Mouse (Mus musculus): ENCODE results near the gene Dnmt3c.
"Not testable (repeated sequence)": the region's sequence is repeated elsewhere in the genome, so short reads cannot be mapped to it uniquely, and the experiment has no call there.

Gene Dnmt3c

GRCm38 (mm10) chr2:153696352-153696751 lies at the start of gene Dnmt3c:
Gene Dnmt3c (plus strand): TSS chr2:153696652.
- no peak for DNase-seq

- DNase-seq, result no peak
Observed at GRCm38 (mm10) chr2:153648773-153649297, 47.6 kb upstream of the Dnmt3c start.

DNA sequence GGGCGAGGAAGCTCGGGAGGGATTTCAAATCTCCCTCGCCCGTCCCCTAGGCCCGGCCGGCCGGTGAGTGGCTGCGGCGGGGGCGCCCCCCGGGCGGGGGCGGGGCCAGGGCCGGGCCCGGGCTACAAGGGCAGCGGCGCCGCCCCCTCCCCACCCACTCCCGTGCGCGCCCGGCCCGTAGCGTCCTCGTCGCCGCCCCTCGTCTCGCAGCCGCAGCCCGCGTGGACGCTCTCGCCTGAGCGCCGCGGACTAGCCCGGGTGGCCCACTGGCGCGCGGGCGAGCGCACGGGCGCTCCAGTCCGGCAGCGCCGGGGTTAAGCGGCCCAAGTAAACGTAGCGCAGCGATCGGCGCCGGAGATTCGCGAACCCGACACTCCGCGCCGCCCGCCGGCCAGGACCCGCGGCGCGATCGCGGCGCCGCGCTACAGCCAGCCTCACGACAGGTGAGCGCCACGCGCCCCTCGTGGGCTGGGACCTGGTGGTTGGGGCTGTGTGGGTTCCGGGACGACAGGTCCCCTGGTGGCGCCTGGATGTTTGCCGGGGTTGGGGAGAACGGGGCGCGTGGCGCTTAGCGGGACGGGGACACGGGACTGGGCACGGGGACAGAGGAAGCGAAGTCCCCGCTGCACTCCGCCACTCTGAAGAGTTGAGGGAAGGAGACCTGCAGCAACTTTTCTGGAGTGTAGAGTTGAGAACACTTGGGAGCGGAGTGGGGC lies 47.0 kb upstream of the Dnmt3c start, which contains the start of gene Dnmt3b:
TSS of gene Dnmt3b (plus strand) at position 153 of the 716 bp plus-strand sequence.
- DNase-seq, result peak; percentile 30

DNA sequence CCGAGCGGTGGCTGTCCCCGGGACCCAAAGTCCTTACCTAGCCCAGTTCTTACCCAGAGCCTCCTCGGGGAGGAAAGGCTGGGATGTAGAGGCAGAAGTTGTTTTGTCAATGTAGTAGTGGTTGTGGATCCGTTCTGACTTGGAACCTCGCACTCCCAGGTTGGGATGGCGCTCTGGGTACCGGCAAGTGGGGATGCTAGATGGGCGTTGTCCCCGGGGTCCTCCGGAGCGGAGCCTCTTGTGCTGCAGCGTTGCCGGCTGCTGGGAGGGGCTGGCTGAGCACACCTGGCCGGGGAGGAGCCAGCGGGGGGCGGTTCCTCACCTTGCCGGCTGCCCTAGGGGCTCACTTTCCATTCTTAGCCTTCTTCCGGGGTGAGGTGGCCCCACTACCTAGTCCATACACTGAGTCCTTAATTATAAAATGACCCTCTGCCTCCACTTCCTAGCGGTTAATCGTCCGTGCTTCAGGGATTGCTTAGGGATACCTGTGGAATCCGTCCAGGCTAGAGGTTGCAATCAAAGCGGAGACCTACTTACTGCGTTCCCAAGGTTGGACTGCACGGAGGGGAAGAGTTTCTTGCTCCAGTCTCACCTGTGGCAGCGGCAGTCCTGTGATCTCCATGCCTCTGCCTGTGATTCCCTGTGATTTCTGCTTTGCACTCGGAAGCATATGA lies 46.3 kb upstream of the Dnmt3c start:
- no peak for DNase-seq

DNA sequence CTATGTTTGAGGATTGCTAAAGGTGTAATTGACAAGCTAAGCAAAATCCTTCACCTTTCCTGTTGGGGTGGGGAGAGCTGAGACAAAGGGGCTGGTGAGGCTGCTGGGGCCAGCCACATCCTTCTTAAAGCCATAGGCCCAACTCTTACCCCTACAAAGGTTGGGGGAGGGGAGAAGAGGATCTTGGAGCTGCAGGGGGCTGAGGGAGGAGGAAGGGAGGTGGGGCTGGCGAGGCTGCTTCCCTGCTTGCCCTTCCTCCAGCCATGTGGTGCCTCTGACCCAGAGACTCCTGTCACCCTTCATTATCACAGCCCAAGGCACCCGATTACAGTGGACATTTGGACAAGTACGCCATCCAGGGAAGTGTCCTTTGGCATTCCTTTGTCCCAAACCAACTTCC lies 44.8 kb upstream of the Dnmt3c start:
- no peak for DNase-seq

DNA sequence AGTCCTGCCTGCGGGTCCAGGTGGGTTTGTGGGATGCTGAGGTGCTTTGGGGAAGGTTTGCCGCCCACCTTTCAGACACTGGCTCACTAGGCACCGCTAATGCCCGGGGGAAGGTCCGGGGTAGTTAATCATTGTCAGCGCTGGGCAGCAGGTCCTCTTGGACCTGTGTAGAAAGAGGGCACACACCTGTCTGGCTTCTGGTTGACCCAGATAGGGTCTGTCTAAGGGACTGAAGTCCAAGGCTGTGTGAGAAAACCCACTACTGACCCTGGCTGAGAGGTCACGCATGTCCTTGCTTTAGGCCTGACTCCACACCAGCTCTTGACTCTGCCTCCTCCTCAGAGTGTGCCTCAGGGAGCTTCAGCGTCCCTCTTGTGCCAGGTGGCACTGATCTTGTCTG lies 38.8 kb upstream of the Dnmt3c start:
- DNase-seq, result not testable (repeated sequence)

GRCm38 (mm10) chr2:153660616-153661015 lies 35.8 kb upstream of the Dnmt3c start:
- no peak for DNase-seq

GRCm38 (mm10) chr2:153665401-153665800 lies 31.1 kb upstream of the Dnmt3c start:
- no peak for DNase-seq

DNA sequence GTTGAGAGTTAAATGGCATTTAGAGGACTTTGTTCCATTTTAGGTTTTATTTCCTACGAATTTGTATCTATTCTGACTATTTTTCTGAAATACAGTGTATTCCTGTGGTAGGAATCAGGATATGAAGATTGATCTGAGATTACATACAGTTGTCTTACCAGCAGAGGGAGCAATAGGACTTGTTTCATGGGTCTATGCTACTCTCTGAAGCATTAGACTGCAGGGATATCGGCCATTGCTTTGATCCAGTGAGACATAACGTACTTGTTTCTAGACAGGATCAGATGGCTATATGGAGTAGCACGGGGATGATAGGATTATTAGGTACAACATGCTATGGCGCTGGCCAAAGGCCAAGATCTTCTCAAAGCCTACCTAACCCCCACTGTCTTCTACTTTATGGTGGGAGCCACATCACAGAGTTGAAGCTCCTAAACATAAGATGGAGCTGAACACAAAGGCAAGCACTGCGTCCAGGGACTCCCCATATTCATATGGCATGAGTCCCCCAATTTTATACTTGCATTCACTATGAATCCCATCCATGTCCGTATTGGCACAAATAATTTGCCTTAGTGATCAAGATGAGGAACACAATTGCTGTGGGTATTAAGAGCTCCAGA lies 27.6 kb upstream of the Dnmt3c start:
- peak; percentile 26 for DNase-seq

- no peak for DNase-seq
Observed at GRCm38 (mm10) chr2:153670111-153670510, 26.3 kb upstream of the Dnmt3c start.

GRCm38 (mm10) chr2:153672619-153673018 lies 23.8 kb upstream of the Dnmt3c start:
- no peak for DNase-seq

DNA sequence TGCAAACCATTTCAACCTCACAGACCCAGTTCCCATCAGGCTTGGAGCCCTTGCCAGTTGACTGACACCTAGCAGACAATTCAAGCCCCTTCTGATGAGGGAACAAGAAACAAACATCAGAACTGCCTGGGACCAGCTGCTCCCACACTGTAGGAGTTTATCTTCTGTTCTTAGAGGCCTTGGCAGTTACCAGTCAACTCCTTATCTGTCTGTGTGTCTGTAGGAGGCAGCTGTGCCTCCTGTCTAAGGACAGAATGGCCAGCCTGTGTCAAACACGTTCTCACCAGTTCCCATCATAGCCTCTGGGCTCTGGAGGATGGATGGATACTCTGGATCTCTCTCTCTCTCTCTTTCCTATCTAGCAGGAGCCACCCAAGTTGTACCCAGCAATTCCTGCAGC lies 21.1 kb upstream of the Dnmt3c start:
- DNase-seq, result not testable (repeated sequence)

- no peak for DNase-seq
Observed at GRCm38 (mm10) chr2:153676944-153677343, 19.5 kb upstream of the Dnmt3c start.

GRCm38 (mm10) chr2:153677550-153677949 lies 18.9 kb upstream of the Dnmt3c start:
- no peak for DNase-seq

DNA sequence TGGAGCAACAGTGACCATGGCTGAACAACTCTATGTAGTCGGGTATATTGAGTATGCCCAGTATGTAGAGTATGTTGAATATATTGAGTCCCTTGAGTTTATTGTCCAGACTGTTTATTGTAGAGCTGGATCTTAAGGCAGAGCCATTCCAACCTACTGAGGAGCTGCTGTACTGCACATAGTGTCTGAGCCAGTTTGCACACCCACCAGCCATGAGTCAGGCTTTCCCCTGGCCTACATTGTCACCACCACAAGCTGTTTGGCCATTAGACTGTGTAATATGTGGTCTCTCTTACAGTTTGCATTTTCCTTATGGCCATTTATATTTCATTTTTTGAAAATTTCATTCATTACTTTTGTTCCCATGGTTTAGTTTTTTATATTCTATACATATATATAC lies 16.5 kb upstream of the Dnmt3c start:
- DNase-seq, result peak; percentile 64

GRCm38 (mm10) chr2:153693413-153693812 lies 3.0 kb upstream of the Dnmt3c start:
- not testable (repeated sequence) for DNase-seq

DNA sequence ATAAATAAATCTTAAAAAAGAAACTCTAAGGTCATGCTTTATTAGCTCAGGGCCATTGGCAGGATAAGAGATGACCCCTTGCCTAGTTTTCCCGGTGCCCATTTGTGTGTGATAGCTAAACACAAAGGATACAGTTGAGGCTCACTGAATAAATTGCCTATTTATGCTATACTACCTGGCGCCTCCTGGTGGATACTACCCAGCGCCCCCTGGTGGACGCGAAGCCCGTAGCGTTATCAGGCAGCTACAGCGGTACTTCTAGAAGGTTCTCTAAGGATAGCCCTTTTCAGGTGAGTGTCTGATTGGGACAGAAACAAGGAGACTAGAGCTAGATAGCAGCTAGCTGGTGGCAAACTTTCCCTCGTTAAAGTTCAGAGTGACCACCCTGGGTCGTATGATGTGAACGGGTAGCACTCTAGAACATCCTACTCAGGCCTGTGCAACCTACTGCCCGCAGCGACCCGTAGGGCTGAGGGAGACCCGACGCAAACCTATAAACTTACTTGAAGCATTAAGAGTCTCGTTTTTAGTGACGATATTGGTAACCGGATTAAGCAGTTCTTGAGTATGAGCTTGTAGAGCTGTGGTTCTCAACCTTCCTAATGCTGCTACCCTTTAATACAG lies 1.9 kb upstream of the Dnmt3c start:
- no peak for DNase-seq

DNA sequence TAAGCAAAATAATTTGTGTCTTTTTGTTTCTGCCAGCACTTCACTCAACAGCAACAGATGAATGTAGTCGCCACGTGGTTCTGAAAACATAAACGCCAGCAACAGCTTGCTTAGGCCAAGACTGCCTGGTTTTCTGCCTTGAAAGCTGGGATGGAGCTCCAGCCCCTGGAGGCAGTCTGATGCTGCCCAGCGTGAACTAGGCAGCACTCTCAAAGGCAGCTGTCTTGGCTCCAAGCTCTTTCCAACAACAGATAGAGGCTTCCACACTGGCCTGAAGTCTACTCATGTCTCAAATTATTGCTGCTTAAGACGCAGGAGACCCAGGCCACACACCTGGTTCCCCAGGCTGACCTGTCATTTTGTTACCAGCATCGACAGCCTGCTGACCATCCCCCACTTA lies 6.9 kb downstream of the Dnmt3c start:
- no peak for DNase-seq

- peak; percentile 2 for DNase-seq
Observed at GRCm38 (mm10) chr2:153710701-153711330, 14.4 kb downstream of the Dnmt3c start.

DNA sequence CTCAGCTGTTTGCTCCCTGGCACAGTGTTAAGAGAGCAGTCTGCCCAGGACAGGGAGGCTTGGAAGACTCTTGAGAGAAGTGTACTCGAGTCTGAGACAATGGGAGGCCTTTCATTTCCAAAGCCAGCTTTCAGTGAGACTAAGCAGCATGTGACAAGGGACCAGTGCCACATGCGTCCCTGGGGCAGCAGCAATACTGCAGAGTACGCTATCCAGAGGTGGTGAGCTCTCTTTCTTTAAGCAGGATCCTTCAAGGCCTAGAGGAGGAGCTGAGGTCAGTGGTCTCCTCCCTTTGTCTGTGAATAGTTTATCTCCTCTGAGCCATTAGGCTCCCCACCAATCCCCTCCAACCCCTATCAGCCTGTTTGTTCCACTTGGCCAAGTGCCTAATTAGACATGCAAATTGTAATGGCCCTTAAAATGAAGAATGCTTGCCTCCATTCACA lies 16.2 kb downstream of the Dnmt3c start:
- DNase-seq, result peak; percentile 28

- peak; percentile 64 for DNase-seq
Observed at GRCm38 (mm10) chr2:153713227-153713626, 16.8 kb downstream of the Dnmt3c start.

DNA sequence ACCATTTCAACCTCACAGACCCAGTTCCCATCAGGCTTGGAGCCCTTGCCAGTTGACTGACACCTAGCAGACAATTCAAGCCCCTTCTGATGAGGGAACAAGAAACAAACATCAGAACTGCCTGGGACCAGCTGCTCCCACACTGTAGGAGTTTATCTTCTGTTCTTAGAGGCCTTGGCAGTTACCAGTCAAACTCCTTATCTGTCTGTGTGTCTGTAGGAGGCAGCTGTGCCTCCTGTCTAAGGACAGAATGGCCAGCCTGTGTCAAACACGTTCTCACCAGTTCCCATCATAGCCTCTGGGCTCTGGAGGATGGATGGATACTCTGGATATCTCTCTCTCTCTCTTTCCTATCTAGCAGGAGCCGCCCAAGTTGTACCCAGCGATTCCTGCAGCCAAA lies 21.4 kb downstream of the Dnmt3c start:
- DNase-seq, result not testable (repeated sequence)

DNA sequence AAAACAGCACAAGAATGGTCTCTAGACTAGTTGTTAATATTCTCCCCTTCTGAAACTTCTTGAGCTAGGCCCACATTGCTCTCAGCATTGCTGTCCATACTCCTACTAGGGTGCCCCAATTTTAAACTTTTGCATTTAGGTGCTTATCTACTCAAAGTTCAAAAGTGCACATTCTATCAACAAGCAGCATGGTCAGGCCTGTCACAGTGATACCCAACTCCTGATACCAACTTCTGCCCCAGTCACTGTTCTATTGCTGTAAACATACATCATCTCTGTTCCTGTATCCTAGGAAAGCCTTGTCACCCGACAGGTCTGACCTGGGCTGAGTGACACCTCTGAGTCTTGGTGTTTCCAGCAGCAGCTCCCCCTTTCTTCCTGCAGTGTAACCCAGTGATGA lies 26.6 kb downstream of the Dnmt3c start:
- DNase-seq, result no peak
